Mouse (Mus musculus) telencephalon, adult 2 months (tissue): Measurements from ENCODE around the gene Gm28047.

Experiments
- DNase-seq: peaks from one replicate; pipeline ENCODE4 v3.0.0-alpha.2; 2011; ENCODE audit warnings: low read depth, low spot score

The Gm28047 gene

GRCm38 (mm10) chr15:102516293-102516692 lies 108.6 kb downstream of the Gm28047 start:
- no peak for DNase-seq

GRCm38 (mm10) chr15:102515791-102516190 lies 109.1 kb downstream of the Gm28047 start:
- no peak for DNase-seq

GRCm38 (mm10) chr15:102515261-102515660 lies 109.6 kb downstream of the Gm28047 start:
- DNase-seq, result no peak

- no peak for DNase-seq
These were observed 111.9 kb downstream of the Gm28047 start for GRCm38 (mm10) chr15:102513004-102513403.

GRCm38 (mm10) chr15:102512471-102512870 lies 112.4 kb downstream of the Gm28047 start:
- DNase-seq, result no peak

- no peak for DNase-seq
These were observed 112.9 kb downstream of the Gm28047 start for GRCm38 (mm10) chr15:102512010-102512409.

- no peak for DNase-seq
These were observed 113.5 kb downstream of the Gm28047 start for GRCm38 (mm10) chr15:102511285-102511833.

- peak; percentile 74 for DNase-seq
These were observed 114.1 kb downstream of the Gm28047 start for GRCm38 (mm10) chr15:102510590-102511284.

GRCm38 (mm10) chr15:102510110-102510509 lies 114.8 kb downstream of the Gm28047 start:
- no peak for DNase-seq

- no peak for DNase-seq
These were observed 116.5 kb downstream of the Gm28047 start for GRCm38 (mm10) chr15:102508336-102508735.

GRCm38 (mm10) chr15:102507561-102507960 lies 117.3 kb downstream of the Gm28047 start:
- no peak for DNase-seq

GRCm38 (mm10) chr15:102506864-102507263 lies 118.0 kb downstream of the Gm28047 start:
- DNase-seq, result no peak

GRCm38 (mm10) chr15:102506464-102506830 lies 118.4 kb downstream of the Gm28047 start:
- no peak for DNase-seq

- DNase-seq, result no peak
These were observed 119.0 kb downstream of the Gm28047 start for GRCm38 (mm10) chr15:102505770-102506463.

- DNase-seq, result no peak
These were observed 119.6 kb downstream of the Gm28047 start for GRCm38 (mm10) chr15:102505073-102505769.

GRCm38 (mm10) chr15:102503924-102504782 lies 120.7 kb downstream of the Gm28047 start:
- no peak for DNase-seq

GRCm38 (mm10) chr15:102503447-102503846 lies 121.4 kb downstream of the Gm28047 start, which contains the start of gene Gm10337:
Gene Gm10337, plus strand, starts transcription at chr15:102503722.
- DNase-seq, result no peak

GRCm38 (mm10) chr15:102502254-102502840 lies 122.5 kb downstream of the Gm28047 start:
- no peak for DNase-seq

- no peak for DNase-seq
These were observed 123.6 kb downstream of the Gm28047 start for GRCm38 (mm10) chr15:102501084-102501814.

- DNase-seq, result no peak
These were observed 124.4 kb downstream of the Gm28047 start for GRCm38 (mm10) chr15:102500479-102500878.
